Mouse (Mus musculus): ENCODE data around the gene Slc39a3.

DNA sequence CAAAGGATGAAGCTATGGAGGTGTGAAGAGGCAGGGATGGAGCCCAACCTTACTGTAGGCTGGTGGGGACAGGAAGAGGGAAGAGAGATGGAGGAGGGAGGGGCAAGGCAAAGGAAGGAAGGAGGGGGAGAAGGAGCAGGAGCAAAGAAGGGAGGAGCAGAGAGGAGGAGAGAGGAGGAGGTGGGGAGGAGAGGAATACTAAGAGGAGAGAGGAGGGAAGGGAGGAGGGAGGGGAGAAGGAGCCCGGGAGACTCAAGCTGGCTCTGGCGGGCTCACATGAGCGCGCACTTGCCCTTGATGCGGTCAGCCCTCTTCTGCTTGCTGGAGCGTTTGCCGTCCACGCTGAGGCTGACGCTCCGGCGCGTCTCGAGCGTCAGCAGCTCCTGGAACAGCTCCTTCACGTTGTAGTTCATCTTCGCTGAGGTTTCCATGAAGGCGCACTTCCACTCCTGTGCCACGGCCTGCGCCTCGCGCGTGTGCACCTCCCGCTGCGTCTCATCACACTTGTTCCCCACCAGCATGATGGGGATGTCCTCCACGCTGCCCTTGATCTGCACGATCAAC lies 15.6 kb downstream of the Slc39a3 start:
- no peak for TF ChIP-seq CTCF (IDR thresholded peaks at IDR 0.05)
- no peak for TF ChIP-seq EP300 (IDR thresholded peaks at IDR 0.05)
